Mouse (Mus musculus) spleen, adult 2 months (tissue): ENCODE data around the gene Elmod3.

Experiments
- CTCF ChIP-seq: fragments of 200-500 bp; IDR thresholded peaks from 2 replicates; pipeline ENCODE4 v1.5.1; 2011; ENCODE audit warnings: mild to moderate bottlenecking, inconsistent platforms; ENCODE audit not compliant: insufficient read depth, insufficient read length, insufficient replicate concordance; ENCODE audit errors: extremely low read depth
- POLR2A ChIP-seq: fragments of 200-500 bp; IDR thresholded peaks from 2 replicates; pipeline ENCODE4 v1.6.1; 2011; ENCODE audit warnings: low read depth, low read length, inconsistent platforms

GRCm38 (mm10) chr6:72553079-72553412 is 45.2 kb downstream of the Elmod3 start:
- no peak for TF ChIP-seq POLR2A
- no peak for TF ChIP-seq CTCF
